Mouse (Mus musculus) stomach, embryonic 14.5 days (tissue): ENCODE measurements around the gene Cacna2d3. TPM values are rescaled to one million over a fixed set of nuclear protein-coding genes. Genes with fewer than 3 reads are reported as not detected.

Source experiments
- ATAC-seq: fragments of 200-750 bp; cut with Nextera tagmentation; 2 replicates; pipeline ENCODE4 v1.8.0; 2017; ENCODE audit warnings: low read depth, moderate TSS enrichment; ENCODE audit not compliant: insufficient number of reproducible peaks, insufficient read depth, low FRiP score
- H3K27ac ChIP-seq: fragments of 300-500 bp; sonication (generic); 2 replicates; pipeline ENCODE4 v1.5.1; 2014; ENCODE audit warnings: mild to moderate bottlenecking, low read length, moderate library complexity, mixed read lengths
- H3K27me3 ChIP-seq: fragments of 300-500 bp; sonication (generic); 2 replicates; pipeline ENCODE4 v1.6.1; 2014; ENCODE audit warnings: low read length, control low read depth, mixed read lengths; ENCODE audit not compliant: control insufficient read depth, insufficient read depth
- H3K36me3 ChIP-seq: fragments of 300-500 bp; sonication (generic); 2 replicates; pipeline ENCODE4 v1.6.1; 2014; ENCODE audit warnings: mild to moderate bottlenecking, control low read depth, low read length, moderate library complexity, mixed read lengths; ENCODE audit not compliant: control insufficient read depth, insufficient read depth
- H3K4me1 ChIP-seq: fragments of 300-500 bp; sonication (generic); 2 replicates; pipeline ENCODE4 v1.6.1; 2014; ENCODE audit warnings: low read length, control low read depth, mixed read lengths; ENCODE audit not compliant: control insufficient read depth, insufficient read depth
- H3K4me2 ChIP-seq: fragments of 300-500 bp; sonication (generic); replicated peaks from 2 replicates; pipeline ENCODE4 v1.6.1; 2014; ENCODE audit warnings: low read depth, low read length, control low read depth
- H3K4me3 ChIP-seq: fragments of 300-500 bp; sonication (generic); 2 replicates; pipeline ENCODE4 v1.5.1; 2014; ENCODE audit warnings: low read depth, low read length, control low read depth
- H3K9ac ChIP-seq: fragments of 300-500 bp; sonication (generic); replicated peaks from 2 replicates; pipeline ENCODE4 v1.6.1; 2014; ENCODE audit warnings: low read depth, mild to moderate bottlenecking, control low read depth, low read length, moderate library complexity, mixed read lengths
- H3K9me3 ChIP-seq: fragments of 300-500 bp; sonication (generic); 2 replicates; pipeline ENCODE4 v1.6.1; 2016; ENCODE audit warnings: low read depth, low read length, control low read depth; ENCODE audit not compliant: control insufficient read depth
- WGBS: fragments of 180-500 bp; shearing (Covaris S2); extraction: QIAGEN DNeasy Blood & Tissue Kit; methylation state at CpG from one replicate; pipeline ENCODE4 v1.1.7; 2014; 5-methylcytosine and 5-hydroxymethylcytosine counted together
- polyA plus RNA-seq: library from polyadenylated mRNA; unstranded; fragments of >200 nt; fragmentation: Nextera tagmentation; extraction: Ambion mirVana; gene quantifications from 2 replicates; pipeline ENCODE4 v1.2.1, GENCODE M21; 2014

Gene Cacna2d3
- polyA plus RNA-seq, 1 experiment from 2014 or later, result 3.5 TPM

- 49% methylated on average over 6 of the region's 6 CpGs for WGBS
Observed at GRCm38 (mm10) chr14:29608761-29609160, 112.9 kb downstream of the Cacna2d3 start.

GRCm38 (mm10) chr14:29599428-29599827 is 122.2 kb downstream of the Cacna2d3 start:
- H3K27me3 ChIP-seq, result no peaks in the 10 kb centered on the region
- no peaks in the 10 kb centered on the region for H3K4me1 ChIP-seq
- no peak for ATAC-seq
- no peak overlapping the region for H3K27ac ChIP-seq
- no peak overlapping the region for H3K9ac ChIP-seq
- H3K4me3 ChIP-seq, result no peak overlapping the region
- H3K36me3 ChIP-seq, result no peaks in the 10 kb centered on the region
- 71% methylated on average over 8 of the region's 8 CpGs for WGBS
- no peak overlapping the region for H3K4me2 ChIP-seq
- H3K9me3 ChIP-seq, result no peaks in the 10 kb centered on the region

More at GRCm38 (mm10) chr14:29608761-29609160, 112.9 kb downstream of the Cacna2d3 start:
- Histone ChIP-seq H3K4me2 (no peak overlapping the region), H3K9ac (no peak overlapping the region), H3K9me3 (no peaks in the 10 kb centered on the region), H3K4me3 (no peak overlapping the region), H3K27ac (no peak overlapping the region), H3K4me1 (no peaks in the 10 kb centered on the region), H3K27me3 (no peaks in the 10 kb centered on the region), H3K36me3 (no peaks in the 10 kb centered on the region)
- ATAC-seq, result no peak

- no peak for ATAC-seq
- Histone ChIP-seq H3K27ac (no peak overlapping the region), H3K36me3 (no peaks in the 10 kb centered on the region), H3K9me3 (no peaks in the 10 kb centered on the region), H3K4me2 (no peak overlapping the region), H3K4me1 (no peaks in the 10 kb centered on the region), H3K9ac (no peak overlapping the region), H3K4me3 (no peak overlapping the region), H3K27me3 (no peaks in the 10 kb centered on the region)
- 84% methylated on average over 4 of the region's 4 CpGs for WGBS
Observed at GRCm38 (mm10) chr14:29592896-29593295, 128.8 kb downstream of the Cacna2d3 start.

GRCm38 (mm10) chr14:29589628-29590027 is 132.0 kb downstream of the Cacna2d3 start:
- no peak overlapping the region for H3K27ac ChIP-seq
- no peaks in the 10 kb centered on the region for H3K9me3 ChIP-seq
- H3K9ac ChIP-seq, result no peak overlapping the region
- no peak for ATAC-seq
- H3K4me1 ChIP-seq, result no peaks in the 10 kb centered on the region
- H3K4me3 ChIP-seq, result no peak overlapping the region
- 80% methylated on average over 9 of the region's 9 CpGs for WGBS
- no peaks in the 10 kb centered on the region for H3K27me3 ChIP-seq
- no peaks in the 10 kb centered on the region for H3K36me3 ChIP-seq
- no peak overlapping the region for H3K4me2 ChIP-seq

DNA sequence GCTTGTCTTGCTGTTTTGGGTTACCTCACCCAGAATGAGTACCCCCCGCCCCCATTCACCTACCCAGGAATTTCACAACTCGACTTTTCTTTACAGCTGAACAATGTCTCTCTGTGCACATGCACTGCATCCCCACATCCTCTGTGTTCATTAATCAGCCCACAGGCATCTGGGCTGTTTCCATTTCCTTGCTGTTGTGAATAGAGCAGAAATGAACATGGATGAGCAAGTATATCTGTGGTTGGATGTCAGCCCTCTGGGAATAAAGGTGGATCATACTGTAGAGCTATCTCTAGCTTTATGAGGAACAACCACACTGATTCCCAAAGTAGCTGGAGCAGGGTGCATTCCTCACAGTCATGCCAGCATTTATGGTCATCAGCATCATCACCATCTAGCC is 139.7 kb downstream of the Cacna2d3 start:
- Histone ChIP-seq H3K9me3 (no peaks in the 10 kb centered on the region), H3K4me3 (no peak overlapping the region), H3K27ac (no peak overlapping the region), H3K27me3 (no peaks in the 10 kb centered on the region), H3K36me3 (no peaks in the 10 kb centered on the region), H3K4me2 (no peak overlapping the region), H3K9ac (no peak overlapping the region), H3K4me1 (no peaks in the 10 kb centered on the region)
- no peak for ATAC-seq
- WGBS, result 59% methylated on average over 2 of the region's 2 CpGs

DNA sequence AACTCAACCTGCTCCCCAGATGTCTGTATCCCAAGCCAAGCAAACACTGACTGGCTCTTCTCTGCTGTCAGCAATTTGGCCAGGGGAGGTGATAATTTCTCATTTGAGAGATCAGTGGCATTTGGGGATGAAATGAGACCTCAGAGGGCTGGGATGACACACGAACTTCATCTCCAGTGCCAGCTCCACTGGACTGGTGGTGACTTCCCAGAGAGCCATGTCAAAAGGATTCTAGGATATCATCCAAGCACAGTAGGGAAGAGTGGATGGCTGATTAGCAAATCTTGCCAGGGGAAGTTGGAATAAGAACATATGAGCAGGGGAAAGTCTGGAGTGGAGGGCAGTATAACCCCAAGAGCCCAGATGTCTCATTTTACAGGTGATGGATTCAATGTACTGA is 143.9 kb downstream of the Cacna2d3 start:
- ATAC-seq, result no peak
- Histone ChIP-seq H3K9me3 (no peaks in the 10 kb centered on the region), H3K27me3 (no peaks in the 10 kb centered on the region), H3K27ac (no peak overlapping the region), H3K36me3 (no peaks in the 10 kb centered on the region), H3K4me2 (no peak overlapping the region), H3K9ac (no peak overlapping the region), H3K4me3 (no peak overlapping the region), H3K4me1 (no peaks in the 10 kb centered on the region)
- 61% methylated on average over 1 of the region's 1 CpGs for WGBS

GRCm38 (mm10) chr14:29575551-29575950 is 146.1 kb downstream of the Cacna2d3 start:
- no peak overlapping the region for H3K4me3 ChIP-seq
- H3K36me3 ChIP-seq, result no peaks in the 10 kb centered on the region
- WGBS, result 71% methylated on average over 5 of the region's 5 CpGs
- no peaks in the 10 kb centered on the region for H3K4me1 ChIP-seq
- no peaks in the 10 kb centered on the region for H3K27me3 ChIP-seq
- H3K27ac ChIP-seq, result no peak overlapping the region
- H3K9ac ChIP-seq, result no peak overlapping the region
- H3K4me2 ChIP-seq, result no peak overlapping the region
- no peaks in the 10 kb centered on the region for H3K9me3 ChIP-seq
- ATAC-seq, result no peak

DNA sequence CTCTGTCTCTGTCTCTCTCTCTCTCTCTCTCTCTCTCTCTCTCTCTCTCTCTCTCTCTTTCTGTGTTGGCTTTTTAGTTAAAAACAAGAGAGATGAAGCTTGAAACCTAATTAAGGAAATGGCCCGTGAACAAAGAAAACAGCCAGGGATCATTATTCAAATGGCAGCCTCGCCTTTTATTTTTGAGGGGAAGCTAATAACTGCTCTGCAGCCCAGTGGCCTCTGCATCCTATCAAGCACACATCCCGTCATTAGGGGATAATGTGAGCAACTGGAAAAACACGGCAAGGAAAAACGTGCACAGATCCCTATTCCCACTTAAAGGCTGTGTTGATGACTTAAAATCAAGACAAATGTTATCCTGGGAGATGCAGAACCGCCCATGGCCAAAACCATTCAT is 159.0 kb downstream of the Cacna2d3 start:
- Histone ChIP-seq H3K27ac (no peak overlapping the region), H3K36me3 (no peaks in the 10 kb centered on the region), H3K4me2 (no peak overlapping the region), H3K4me1 (no peaks in the 10 kb centered on the region), H3K9ac (no peak overlapping the region), H3K4me3 (no peak overlapping the region), H3K9me3 (no peaks in the 10 kb centered on the region), H3K27me3 (no peaks in the 10 kb centered on the region)
- 53% methylated on average over 6 of the region's 6 CpGs for WGBS
- no peak for ATAC-seq

GRCm38 (mm10) chr14:29561122-29561834 is 160.4 kb downstream of the Cacna2d3 start:
- H3K4me2 ChIP-seq, result no peak overlapping the region
- H3K27me3 ChIP-seq, result no peaks in the 10 kb centered on the region
- no peak overlapping the region for H3K27ac ChIP-seq
- WGBS, result 76% methylated on average over 11 of the region's 11 CpGs
- no peak overlapping the region for H3K9ac ChIP-seq
- H3K4me3 ChIP-seq, result no peak overlapping the region
- H3K36me3 ChIP-seq, result no peaks in the 10 kb centered on the region
- no peaks in the 10 kb centered on the region for H3K4me1 ChIP-seq
- no peak for ATAC-seq
- no peaks in the 10 kb centered on the region for H3K9me3 ChIP-seq
